Mouse (Mus musculus) thymus, postnatal 4 days (tissue): ENCODE data around the gene Defb9.
"Not testable (repeated sequence)": the region's sequence is repeated elsewhere in the genome, so short reads cannot be mapped to it uniquely, and the experiment has no call there.

Experiments used
- DNase-seq: peaks from one replicate; pipeline ENCODE4 v3.0.0; 2021

The Defb9 gene

DNA sequence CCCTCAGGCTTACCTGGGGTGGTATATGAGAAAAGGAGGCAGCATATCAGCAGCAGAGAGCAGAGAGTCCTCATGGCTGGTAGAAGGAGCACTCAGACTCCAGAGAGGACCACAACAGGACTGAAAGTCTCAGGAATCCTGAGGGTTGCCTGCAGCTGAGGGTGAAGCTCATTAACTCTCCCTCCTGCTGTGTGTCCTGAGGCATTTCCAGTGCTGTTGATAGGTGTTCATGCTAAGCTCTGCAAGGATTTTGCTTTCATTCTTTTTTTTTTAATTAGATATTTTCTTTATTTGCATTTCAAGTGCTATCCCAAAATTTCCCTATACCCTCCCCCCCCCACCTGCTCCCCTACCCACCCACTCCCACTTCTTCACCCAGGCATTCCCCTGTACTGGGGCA lies at the start of gene Defb9:
Defb9 (minus strand) TSS at position 101 of the 400 bp plus-strand sequence.
- DNase-seq: not testable (repeated sequence)

DNA sequence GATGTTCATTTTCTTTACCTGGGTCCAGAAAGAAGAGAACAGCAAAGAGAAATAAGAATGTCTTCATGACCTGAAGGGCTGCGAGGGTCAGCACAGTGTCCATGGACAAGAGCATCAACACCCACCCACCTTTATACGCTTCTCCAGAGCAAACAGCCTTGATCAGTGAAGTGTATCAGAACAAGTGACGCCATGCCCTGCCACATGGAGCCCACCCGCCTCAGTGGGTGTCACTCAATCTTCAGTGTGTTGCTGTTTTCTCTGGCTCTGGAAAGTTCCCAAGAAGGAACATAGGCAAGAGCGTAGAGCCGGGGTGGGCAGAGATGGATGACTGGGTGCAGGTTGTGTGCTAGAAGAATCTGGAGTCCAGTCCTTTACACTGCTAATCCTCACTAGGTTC lies 47.4 kb upstream of the Defb9 start, which contains the start of gene Defb15:
Defb15 (minus strand) TSS at position 101 of the 400 bp plus-strand sequence.
- no peak for DNase-seq

DNA sequence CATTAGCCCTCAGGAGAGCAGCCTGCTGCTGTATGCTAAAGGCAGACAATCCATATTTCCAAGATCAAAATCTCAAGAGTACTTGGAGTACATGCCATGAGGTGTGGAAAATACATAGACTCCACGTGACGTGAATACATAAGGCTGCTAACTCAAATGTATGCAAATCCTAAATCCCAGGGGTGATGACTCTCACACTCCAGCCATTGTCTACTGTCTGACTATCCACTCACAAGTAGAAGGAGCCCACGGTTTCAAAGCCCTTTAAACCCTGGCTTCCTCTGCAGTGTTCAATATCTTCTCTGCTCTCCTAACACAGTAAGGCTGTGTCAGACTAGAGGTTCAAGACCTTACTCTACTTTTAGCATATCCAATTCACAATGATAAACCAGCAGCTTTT lies 45.5 kb upstream of the Defb9 start:
- DNase-seq: not testable (repeated sequence)

DNA sequence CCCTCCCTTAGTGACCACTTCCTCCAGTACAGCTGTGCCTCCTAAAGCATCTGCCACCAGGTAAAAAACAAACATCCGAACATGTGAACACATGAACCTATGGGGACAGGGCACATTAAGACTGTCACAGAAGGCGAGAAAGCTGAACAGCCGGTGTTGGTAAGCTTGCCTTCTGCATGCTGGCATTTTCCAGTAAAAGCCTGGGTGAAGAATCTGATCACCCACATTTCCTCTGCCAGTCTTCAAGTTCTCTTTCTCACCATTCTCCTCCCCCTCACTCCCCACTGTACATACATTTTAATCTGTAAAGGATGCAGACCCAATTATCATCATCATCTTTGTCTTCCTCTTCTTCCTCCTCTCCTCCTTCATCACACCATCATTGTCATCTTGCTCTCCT lies 30.4 kb upstream of the Defb9 start:
- DNase-seq: no peak

DNA sequence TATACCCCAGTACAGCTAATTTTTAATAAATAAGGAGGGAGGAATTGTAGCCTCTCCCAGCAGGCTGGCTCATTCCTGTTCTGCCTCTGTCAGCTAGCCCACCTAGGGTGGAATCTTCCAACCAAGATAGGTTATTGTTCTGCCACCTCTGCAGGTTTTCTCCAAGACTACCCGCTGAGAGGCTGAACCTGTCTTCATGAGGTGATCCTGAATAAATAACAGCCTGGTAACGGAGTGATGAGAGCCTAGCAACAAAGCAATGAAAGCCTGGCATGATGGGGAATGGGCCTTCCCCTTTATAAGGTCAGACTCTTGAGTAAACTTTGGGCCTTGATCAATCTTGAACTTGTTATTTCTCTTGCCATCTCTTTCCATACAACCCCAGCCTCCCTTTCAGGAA lies 27.3 kb upstream of the Defb9 start:
- no peak for DNase-seq

DNA sequence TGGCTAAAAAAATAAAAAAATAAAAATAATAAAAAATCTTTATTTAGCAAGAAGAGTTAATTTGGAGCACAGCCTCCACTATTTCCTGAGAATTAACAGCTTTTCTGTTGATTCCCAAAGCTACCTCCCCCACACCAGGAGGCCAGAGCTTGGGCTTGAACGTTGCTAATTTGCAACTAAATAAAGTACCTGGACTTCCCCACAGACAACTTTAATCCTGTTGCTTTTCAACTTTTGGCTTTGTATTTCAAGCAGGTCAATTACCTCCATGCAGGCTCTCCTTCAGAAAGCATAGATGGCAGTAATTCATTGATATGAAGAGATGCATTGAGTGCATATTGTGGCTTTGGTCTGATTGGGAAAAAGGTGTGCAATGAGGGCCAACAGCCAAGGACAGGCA lies 26.7 kb upstream of the Defb9 start:
- DNase-seq: no peak

DNA sequence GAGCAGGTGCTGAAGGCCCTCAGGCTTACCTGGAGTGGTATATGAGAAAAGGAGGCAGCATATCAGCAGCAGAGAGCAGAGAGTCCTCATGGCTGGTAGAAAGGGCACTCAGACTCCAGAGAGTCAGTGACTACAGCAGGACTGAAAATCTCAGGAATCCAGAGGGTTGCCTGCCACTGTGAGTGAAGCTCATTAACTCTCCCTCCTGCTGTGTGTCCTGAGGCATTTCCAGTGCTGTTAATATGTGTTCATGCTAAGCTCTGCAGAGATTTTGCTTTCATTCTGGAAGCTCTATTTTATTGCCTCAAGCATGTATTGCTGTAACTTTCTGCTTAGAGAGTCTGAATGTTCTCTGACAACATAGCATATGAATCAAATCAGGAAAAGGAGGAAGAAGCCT lies 21.1 kb upstream of the Defb9 start, which contains the start of gene Defb11:
Defb11 (minus strand) TSS at position 123 of the 400 bp plus-strand sequence.
- not testable (repeated sequence) for DNase-seq

DNA sequence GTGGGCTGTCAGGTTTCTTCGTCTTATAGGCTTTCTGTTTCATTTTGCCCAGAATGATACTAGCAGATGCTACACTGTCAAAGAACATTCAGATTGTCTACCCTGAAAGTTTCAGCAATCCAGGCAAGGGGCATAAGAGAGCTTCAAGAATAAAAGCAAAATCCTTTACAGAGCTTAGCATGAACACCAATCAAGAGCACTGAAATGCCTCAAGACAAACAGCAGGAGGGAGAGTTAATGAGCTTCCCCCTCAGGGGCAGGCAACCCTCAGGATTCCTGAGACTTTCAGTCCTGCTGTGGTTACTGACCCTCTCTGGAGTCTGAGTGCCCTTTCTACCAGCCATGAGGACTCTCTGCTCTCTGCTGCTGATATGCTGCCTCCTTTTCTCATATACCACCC lies 26.6 kb downstream of the Defb9 start, which contains the start of gene Defb10:
Defb10 (plus strand) TSS at position 316 of the 400 bp plus-strand sequence.
- DNase-seq: not testable (repeated sequence)
